Mouse (Mus musculus) stomach, postnatal 0 days (tissue): ENCODE data around the gene Ddost.

Experiments
- CTCF ChIP-seq: IDR thresholded peaks from 2 replicates; pipeline ENCODE4 v1.5.1; 2016; ENCODE audit warnings: antibody characterized with exemption, low read depth, mild to moderate bottlenecking, moderate library complexity
- EP300 ChIP-seq: optimal IDR thresholded peaks from 2 replicates; pipeline ENCODE3; 2016; ENCODE audit warnings: antibody characterized with exemption

DNA sequence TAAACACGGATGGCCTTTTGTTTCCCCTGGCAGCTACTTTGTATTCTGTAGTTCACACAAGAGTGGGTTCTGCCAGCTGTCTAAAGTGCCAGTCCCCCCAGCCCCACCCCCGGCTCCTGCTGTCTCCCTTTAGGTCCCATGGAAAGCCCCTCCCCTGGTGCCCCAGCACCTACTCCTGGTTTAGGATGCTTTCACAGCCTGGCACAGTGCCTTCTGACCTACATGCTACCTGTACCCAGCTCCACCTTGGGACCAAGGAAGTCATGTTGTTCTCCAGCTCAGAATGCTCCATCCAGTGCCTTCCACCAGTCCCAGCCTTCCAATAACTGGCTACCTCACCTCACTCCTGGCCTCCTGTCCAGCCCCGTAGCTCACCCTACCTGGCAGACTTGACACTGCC is 2.5 kb downstream of the Ddost start:
- TF ChIP-seq CTCF (no peak), EP300 (no peak)
